Mouse (Mus musculus): ENCODE data around the gene Dnajc19.

DNA sequence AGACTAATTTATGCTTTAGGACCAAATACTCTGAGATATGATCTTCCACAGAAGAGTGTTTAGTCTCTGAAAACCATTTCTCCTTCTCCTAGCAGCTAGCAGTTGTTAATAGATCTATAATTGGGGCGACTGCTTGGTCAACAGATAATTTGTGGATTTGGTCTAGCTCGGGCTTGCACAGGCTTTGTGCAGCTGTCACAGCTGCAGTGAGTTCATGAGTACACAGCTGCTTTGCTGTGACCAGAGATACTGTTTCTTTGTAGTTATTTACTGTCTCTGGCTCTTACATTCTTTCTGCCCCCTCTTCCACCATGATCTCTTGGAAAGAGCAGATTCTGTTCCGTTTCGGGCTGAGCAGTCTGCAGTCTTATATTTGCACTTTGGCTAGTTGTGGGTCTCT lies 39.1 kb downstream of the Dnajc19 start:
- TF ChIP-seq POLR2A (IDR thresholded peaks at IDR 0.05; ENCODE audit: borderline replicate concordance, extremely low read depth, low read depth, low read length) (no peak), CTCF (IDR thresholded peaks at IDR 0.05; ENCODE audit: insufficient read depth, low read length) (no peak)
